Mouse (Mus musculus) retina, postnatal 7 days (tissue): ENCODE measurements around the gene Usb1.
"Not testable (repeated sequence)": the region's sequence is repeated elsewhere in the genome, so short reads cannot be mapped to it uniquely, and the experiment has no call there.

ENCODE experiments used
- DNase-seq: peaks from one replicate; pipeline ENCODE4 v3.0.0-alpha.2; 2012; ENCODE audit warnings: low read depth, low spot score

The Usb1 gene

DNA sequence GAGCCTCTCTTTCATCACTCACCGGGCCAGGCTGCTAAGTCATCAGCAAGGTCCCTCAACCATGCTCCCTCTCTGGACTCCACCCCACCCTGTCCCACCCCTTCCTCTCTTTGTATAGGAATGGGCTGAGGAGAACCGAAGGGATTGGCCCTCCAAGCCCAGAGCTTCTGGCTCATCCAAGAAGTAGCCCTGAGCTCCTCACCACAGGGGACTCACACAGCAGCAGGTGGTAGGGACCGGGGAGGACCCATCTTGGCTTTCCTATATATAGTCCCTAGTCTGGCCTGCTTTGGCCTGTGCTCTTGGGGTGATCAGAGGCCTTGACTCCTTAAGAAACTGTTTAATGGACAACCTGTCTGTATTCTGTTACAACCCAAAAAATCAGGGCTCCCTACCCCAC is 42.3 kb downstream of the Usb1 start:
- DNase-seq: no peak

GRCm38 (mm10) chr8:95375374-95375930 is 43.4 kb downstream of the Usb1 start:
- no peak for DNase-seq

GRCm38 (mm10) chr8:95376309-95376999 is 44.4 kb downstream of the Usb1 start:
- no peak for DNase-seq

GRCm38 (mm10) chr8:95377101-95377500 is 45.0 kb downstream of the Usb1 start:
- no peak for DNase-seq

GRCm38 (mm10) chr8:95377863-95378291 is 45.8 kb downstream of the Usb1 start:
- DNase-seq: no peak

DNA sequence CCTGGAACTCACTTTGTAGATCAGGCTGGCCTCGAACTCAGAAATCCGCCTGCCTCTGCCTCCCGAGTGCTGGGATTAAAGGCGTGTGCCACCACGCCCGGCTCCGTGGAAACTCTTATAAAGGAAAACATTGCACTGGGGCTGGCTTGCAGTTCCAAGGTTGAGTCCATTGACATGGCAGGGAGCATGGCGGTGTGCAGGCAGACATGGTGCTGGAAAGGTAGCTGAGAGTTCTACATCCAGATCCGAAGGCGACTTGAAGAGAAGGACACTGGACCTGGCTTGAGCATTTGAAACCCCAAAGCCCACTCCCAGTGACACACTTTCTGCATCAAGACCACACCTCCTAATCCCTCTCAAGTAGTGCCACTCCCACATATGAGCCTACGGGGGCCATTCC is 46.8 kb downstream of the Usb1 start:
- DNase-seq: not testable (repeated sequence)

- no peak for DNase-seq
Observed at GRCm38 (mm10) chr8:95380953-95381352, 48.9 kb downstream of the Usb1 start.

DNA sequence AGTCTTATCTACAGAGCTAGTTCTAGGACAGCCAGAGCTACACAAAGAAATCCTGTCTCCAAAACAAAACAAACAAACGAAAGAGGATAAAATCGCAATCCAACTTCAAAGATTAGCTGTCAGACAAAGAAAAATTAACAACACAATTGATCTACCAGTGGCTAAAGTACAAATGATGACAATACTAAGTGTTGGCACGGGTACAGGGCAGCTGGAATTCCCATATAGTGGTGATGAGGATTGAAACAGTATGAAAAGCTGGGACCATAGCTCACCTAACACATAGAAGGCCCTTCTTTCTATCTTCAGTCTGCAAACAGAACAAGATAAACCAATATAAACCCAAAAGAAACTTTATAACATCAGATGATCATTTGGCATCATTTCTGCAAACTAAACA is 49.5 kb downstream of the Usb1 start:
- DNase-seq: no peak

DNA sequence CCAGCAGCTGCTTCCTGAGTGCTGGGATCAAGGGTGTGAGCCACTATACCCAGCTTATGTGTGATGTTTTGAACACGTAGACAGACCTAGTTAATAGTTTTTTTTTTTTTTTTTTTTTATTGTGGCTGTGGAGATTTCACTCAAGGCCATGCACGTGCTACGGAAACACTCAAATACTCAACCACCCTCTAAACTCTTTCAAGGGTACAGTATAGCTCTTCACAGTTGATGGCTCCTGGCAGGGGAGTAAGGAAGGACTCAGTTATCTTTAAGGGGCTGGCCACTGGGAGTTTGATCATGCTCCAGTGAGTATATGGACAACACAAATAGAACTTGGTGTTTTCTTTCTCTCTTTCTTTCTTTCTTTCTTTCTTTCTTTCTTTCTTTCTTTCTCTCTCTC is 52.4 kb downstream of the Usb1 start:
- DNase-seq: no peak

GRCm38 (mm10) chr8:95386037-95386436 is 54.0 kb downstream of the Usb1 start:
- DNase-seq: no peak

DNA sequence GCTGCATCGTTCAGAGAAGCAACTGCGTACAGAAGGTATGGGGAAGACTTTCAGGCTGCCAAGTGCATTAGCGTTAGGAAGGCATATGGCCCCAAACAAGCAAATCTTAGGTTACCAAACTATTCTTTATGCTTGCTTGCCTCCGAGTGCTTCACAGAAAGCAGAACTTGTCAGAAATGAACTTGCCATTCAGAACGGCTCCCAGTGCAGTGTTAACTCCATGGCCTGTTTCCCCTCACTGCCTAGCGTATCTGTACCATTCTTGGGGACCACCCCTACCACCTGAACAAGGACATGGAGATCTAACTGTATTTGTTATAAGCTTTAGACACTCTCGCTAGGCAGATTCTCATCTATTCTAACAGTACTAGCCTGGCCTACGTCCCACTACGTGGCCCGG is 55.1 kb downstream of the Usb1 start:
- no peak for DNase-seq

GRCm38 (mm10) chr8:95387936-95388335 is 55.9 kb downstream of the Usb1 start:
- no peak for DNase-seq

- DNase-seq: no peak
Observed at GRCm38 (mm10) chr8:95390312-95390711, 58.2 kb downstream of the Usb1 start.

- DNase-seq: no peak
Observed at GRCm38 (mm10) chr8:95391101-95391500, 59.0 kb downstream of the Usb1 start.

GRCm38 (mm10) chr8:95392604-95393003 is 60.5 kb downstream of the Usb1 start:
- no peak for DNase-seq

DNA sequence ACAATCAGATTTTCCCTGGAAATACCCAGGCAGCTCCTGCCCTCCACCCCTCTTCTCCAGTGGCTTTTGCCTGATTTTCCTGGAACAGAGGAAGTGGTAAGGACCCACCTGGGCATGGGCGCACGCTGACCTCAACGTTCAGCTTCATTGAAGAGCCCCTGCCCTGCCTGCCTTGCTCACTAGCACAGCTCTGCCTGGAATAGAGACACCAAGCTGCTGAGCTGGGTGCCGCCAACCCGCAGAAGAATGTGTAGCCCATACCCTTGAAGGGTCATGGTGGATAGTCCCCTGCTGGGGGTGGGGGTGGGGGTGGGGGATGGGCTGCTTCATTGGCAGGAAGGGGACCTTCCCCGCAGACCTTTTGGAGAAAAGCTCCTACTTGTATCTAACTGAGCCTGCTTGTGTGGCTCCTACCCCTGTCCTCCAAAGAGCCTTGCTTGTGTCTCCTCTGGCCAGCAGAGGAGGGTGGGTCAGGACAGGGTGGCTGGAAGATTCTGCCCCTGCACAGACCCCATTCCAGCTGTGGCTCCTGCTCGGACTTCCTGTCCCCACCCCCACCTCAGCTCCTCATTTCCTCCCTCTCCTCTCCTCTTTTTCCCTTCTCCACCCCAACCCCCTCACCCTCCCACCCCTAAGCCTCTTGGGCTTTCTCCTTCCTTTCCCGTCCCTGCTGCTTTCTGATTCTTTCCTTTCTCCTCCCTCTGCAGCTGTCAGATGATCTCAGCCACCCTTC is 63.3 kb downstream of the Usb1 start:
- DNase-seq: no peak

DNA sequence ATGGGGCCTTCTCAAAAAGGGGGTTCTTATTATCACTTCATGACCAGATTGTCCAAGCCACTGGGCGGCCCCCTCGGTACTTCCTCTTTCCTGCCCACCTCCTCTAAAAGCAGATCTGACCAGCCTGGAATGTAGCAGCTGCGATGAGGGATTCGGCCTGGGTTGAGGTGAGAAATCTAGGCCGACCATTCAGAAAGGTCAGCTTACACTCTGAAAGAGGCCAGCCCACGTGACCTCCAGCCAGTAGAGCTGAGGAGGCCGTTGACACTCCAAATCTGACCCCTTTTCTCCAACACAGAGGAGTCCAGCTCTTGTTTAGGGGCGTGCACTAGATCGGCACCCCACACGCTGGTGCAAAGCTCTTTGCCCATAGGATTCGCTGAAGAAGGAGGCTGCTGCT is 64.7 kb downstream of the Usb1 start:
- no peak for DNase-seq
